Mouse (Mus musculus): ENCODE data around the gene Ndc80.
"Not testable (repeated sequence)": the region's sequence is repeated elsewhere in the genome, so short reads cannot be mapped to it uniquely, and the experiment has no call there.

Gene Ndc80

DNA sequence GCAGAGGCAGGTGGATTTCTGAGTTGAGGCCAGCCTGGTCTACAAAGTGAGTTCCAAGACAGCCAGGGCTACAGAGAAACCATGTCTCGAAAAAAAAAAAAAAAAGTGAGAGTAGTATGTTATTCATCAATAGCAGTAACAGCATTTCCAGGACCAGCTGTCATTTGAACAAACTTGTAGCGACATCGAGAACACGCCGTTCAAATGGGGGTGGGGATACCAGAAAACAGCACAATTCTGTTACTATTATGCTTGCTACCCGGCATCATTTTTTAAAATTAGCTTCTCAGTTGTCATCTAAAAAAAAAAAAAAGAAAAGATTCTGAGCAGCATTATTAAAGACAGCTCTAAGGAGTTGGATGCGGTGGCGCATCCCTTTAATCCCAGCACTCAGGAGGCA lies 49.2 kb downstream of the Ndc80 start:
- DNase-seq (ENCODE audit: low spot score) = no peak

GRCm38 (mm10) chr17:71476346-71477020 lies 50.2 kb downstream of the Ndc80 start:
- DNase-seq (ENCODE audit: low spot score) = no peak

GRCm38 (mm10) chr17:71475705-71476089 lies 51.0 kb downstream of the Ndc80 start:
- DNase-seq (ENCODE audit: low spot score) = peak; percentile 88

DNA sequence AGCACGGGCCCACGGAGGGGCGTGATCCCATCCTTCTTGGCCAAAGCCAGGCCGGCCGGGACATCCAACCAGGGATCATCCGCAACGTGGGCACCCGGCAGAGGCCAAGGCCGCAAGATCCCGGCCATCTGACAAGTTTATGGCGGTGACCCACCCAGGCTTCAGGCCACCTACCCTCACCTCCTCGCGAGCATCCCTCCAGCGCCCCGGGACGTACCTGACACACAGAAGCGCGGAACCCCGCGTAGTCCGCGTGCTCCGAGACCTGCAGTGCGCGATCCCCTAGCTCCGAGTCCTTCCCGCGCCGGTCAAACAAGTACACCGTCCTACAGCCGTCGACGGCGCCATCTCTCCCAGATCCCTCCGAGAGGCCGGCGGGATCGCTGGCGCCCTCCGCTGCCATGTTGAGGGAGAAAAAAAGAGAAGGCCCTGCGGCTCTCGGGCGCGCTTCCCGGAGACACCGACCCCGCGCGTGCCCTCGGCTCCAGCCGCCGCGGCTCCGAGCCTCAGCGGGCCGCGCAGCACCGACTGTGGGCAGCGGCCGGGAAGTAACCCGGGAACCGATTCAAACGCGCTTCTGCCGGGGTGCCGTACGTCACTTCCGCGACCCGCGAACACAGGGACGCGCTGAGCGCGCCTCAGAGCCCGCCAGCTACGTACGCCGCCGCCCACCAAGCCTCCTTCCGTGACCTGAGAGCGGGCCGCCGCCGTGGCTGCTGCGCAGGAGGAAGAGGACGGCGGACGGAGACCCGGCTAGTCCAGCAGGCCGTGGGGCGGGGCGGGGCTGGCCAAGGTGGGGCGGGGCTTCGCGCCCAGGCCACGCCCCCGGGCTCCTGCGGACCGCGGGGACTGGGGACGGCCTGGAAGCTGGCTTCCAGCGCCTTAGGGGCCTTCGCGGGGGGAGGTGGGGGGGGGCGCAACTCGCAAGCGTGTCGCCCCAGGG lies 51.6 kb downstream of the Ndc80 start, which contains the start of gene Smchd1:
Gene Smchd1 (minus strand): TSS at position 582 of the 943 bp plus-strand sequence.
- DNase-seq (ENCODE audit: low spot score) = peak; percentile 96

- no peak for DNase-seq (ENCODE audit: low spot score)
These were observed 52.5 kb downstream of the Ndc80 start for GRCm38 (mm10) chr17:71474128-71474527.

GRCm38 (mm10) chr17:71471261-71471660 lies 55.4 kb downstream of the Ndc80 start:
- DNase-seq (ENCODE audit: low spot score) = no peak

DNA sequence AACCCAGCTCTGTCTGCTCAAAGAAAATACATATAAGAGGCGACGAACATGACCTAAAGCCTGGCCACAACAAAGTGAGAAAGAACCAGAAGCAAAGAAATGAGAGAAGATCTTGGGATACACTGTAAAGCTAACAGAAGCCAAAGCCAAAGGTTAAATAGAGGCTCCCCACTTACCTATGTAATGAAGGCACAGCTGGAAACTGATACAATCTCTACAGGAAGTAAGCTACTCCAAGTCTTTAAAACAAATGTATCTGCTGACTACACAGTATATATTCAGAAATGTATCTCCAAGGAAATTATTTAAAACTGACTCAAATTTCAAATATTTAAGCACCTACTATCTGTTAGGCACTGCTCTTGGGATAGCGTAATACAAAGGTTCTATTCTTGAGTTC lies 66.3 kb downstream of the Ndc80 start:
- no peak for DNase-seq (ENCODE audit: low spot score)

GRCm38 (mm10) chr17:71459818-71460217 lies 66.8 kb downstream of the Ndc80 start, which contains the start of gene Gm4707:
Gene Gm4707, minus strand, starts transcription at chr17:71459918.
- DNase-seq (ENCODE audit: low spot score) = no peak

DNA sequence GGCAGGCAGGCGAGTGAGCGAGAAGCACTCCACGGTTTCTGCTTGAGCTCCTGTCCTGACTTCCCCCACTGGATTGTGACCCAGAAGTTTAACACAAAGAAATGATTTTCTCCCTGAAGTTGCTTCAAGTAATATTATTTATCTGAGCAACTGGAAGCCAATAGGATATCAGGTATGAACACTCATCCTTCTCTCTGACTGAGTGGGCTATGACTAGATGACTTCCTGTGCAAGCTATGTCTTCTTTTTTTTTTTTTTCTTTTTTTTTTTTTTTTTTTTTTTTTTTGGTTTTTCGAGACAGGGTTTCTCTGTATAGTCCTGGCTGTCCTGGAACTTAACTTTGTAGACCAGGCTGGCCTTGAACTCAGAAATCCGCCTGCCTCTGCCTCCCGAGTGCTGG lies 69.3 kb downstream of the Ndc80 start:
- DNase-seq (ENCODE audit: low spot score) = not testable (repeated sequence)

Data from embryo, embryonic 10 days (tissue).